Mouse (Mus musculus) embryo, embryonic 11 days (tissue): Measurements from ENCODE around the gene Map3k5.

Source experiments
- DNase-seq: peaks from one replicate; pipeline ENCODE4 v3.0.0-alpha.2; 2015

The Map3k5 gene

GRCm38 (mm10) chr10:20119504-20120425 is 185.5 kb downstream of the Map3k5 start:
- no peak for DNase-seq

GRCm38 (mm10) chr10:20121981-20122380 is 187.7 kb downstream of the Map3k5 start:
- no peak for DNase-seq

- DNase-seq, result peak; percentile 25
These were observed 189.1 kb downstream of the Map3k5 start for GRCm38 (mm10) chr10:20123401-20123800.

- no peak for DNase-seq
These were observed 190.3 kb downstream of the Map3k5 start for GRCm38 (mm10) chr10:20124576-20124975.

GRCm38 (mm10) chr10:20125226-20125625 is 191.0 kb downstream of the Map3k5 start:
- peak; percentile 77 for DNase-seq

GRCm38 (mm10) chr10:20132933-20133652 is 198.8 kb downstream of the Map3k5 start:
- DNase-seq, result no peak

- no peak for DNase-seq
These were observed 201.2 kb downstream of the Map3k5 start for GRCm38 (mm10) chr10:20135350-20136058.

GRCm38 (mm10) chr10:20136505-20136904 is 202.2 kb downstream of the Map3k5 start:
- DNase-seq, result no peak

- DNase-seq, result no peak
These were observed 207.1 kb downstream of the Map3k5 start for GRCm38 (mm10) chr10:20141376-20141775.

- DNase-seq, result no peak
These were observed 214.0 kb downstream of the Map3k5 start, which contains the start of gene Map7 for GRCm38 (mm10) chr10:20148130-20148772. TSS of gene Map7 (plus strand) at chr10:20148471.

- DNase-seq, result peak; percentile 67
These were observed 214.5 kb downstream of the Map3k5 start for GRCm38 (mm10) chr10:20148773-20149120.

- DNase-seq, result peak; percentile 71
These were observed 215.0 kb downstream of the Map3k5 start for GRCm38 (mm10) chr10:20149121-20149834.

GRCm38 (mm10) chr10:20149835-20150355 is 215.6 kb downstream of the Map3k5 start:
- no peak for DNase-seq

- DNase-seq, result no peak
These were observed 217.9 kb downstream of the Map3k5 start for GRCm38 (mm10) chr10:20152131-20152530.

- DNase-seq, result no peak
These were observed 219.2 kb downstream of the Map3k5 start for GRCm38 (mm10) chr10:20153507-20153906.

GRCm38 (mm10) chr10:20155401-20155800 is 221.1 kb downstream of the Map3k5 start:
- DNase-seq, result no peak

- DNase-seq, result no peak
These were observed 222.9 kb downstream of the Map3k5 start for GRCm38 (mm10) chr10:20157021-20157726.

GRCm38 (mm10) chr10:20158756-20159155 is 224.5 kb downstream of the Map3k5 start:
- DNase-seq, result no peak

- DNase-seq, result no peak
These were observed 225.0 kb downstream of the Map3k5 start for GRCm38 (mm10) chr10:20159308-20159707.

GRCm38 (mm10) chr10:20160914-20161313 is 226.6 kb downstream of the Map3k5 start:
- no peak for DNase-seq

- DNase-seq, result no peak
These were observed 230.5 kb downstream of the Map3k5 start for GRCm38 (mm10) chr10:20164810-20165209.
